Mouse (Mus musculus): ENCODE data around the gene Fth1. TPM values are rescaled to one million over a fixed set of nuclear protein-coding genes. Genes with fewer than 3 reads are reported as not detected.

Fth1 gene
- total RNA-seq, 2 experiments from 2014 or later, result 1,766 to 1,778 TPM

DNA sequence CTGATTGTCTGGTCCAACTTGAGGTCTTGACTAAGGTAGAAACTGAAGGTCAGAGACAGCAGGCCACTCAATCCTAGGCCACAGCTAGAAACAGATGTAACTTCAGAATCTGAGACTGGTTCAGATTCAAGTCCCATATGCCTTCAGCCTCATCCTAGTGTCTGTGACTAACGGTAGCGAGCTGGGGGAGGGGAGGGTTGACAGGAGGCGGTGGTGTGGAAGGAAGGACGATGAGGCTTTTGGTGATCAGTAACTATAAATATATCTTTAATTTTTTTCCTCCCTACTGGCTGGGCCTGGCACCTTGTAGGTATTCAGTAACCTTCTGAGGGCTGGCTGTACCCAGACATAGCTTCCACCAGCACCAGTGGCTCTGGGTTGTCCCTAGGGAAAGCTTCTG lies 35.0 kb downstream of the Fth1 start:
- intact Hi-C loops (cut with DNase I), result no loop called here
- DNase-seq (ENCODE audit: low spot score in 2 of 2), result no peak

- intact Hi-C loops (cut with DNase I), result no loop called here
- DNase-seq (ENCODE audit: low spot score in 2 of 2), result no peak
Measured at GRCm38 (mm10) chr19:10016151-10016550, 35.8 kb downstream of the Fth1 start.

DNA sequence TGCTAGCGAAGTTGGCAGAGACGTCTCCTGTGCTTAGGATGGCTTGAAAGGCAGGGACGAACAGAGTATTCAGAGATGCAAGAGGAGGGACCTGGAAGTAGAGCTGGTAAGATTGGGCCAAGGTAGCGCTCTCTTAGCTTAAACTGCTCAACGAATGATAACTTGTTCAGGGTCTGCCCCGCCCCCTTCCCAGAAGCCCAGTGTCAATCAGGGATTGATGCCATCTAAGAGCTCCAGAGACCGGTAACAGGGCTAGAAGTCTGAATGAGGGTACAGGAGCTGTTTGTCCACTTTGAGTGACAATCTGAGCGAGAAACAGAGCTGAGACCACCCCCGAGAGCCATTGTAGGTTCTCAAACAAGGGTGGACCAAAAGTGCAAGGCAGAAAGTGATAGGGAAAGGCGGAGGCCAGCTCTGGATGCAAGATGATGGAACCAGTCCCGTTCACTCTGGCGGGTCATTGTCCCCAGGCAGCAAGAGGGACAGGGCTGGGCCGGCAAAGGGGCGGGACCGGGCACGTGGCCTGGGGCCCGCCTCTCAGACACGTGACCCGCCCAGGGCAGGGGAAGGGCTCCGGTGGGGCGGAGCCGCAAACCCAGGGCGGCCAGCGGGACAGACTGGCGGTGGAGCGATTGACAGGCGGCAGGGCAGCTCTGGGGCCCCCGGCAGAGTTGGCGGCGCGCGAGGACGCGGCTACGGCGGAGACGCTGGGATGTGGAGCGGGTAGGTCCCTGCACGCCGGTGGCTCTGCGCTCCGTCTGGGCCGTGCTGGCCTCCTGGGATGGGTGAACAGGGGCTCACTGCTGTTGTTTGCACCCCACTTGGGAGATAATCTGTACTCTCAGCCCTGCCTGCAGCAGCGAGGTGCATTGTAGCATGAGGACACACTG lies 37.5 kb downstream of the Fth1 start:
- intact Hi-C loops (cut with DNase I), result no loop called here
- peak; percentile 69 to 79 for DNase-seq (ENCODE audit: low spot score in 2 of 2)

GRCm38 (mm10) chr19:10018527-10018818 lies 38.1 kb downstream of the Fth1 start:
- DNase-seq (ENCODE audit: low spot score in 2 of 2), result no peak
- intact Hi-C loops (cut with DNase I), result no loop called here

GRCm38 (mm10) chr19:10019214-10019760 lies 38.9 kb downstream of the Fth1 start:
- intact Hi-C loops (cut with DNase I), result no loop called here
- no peak for DNase-seq (ENCODE audit: low spot score in 2 of 2)

- intact Hi-C loops (cut with DNase I), result loop anchor here (5.0 kb wide), 1 partner anchor 105 kb away; no protein-coding TSS in a partner anchor
Measured at GRCm38 (mm10) chr19:10021981-10022380, 41.6 kb downstream of the Fth1 start.

DNA sequence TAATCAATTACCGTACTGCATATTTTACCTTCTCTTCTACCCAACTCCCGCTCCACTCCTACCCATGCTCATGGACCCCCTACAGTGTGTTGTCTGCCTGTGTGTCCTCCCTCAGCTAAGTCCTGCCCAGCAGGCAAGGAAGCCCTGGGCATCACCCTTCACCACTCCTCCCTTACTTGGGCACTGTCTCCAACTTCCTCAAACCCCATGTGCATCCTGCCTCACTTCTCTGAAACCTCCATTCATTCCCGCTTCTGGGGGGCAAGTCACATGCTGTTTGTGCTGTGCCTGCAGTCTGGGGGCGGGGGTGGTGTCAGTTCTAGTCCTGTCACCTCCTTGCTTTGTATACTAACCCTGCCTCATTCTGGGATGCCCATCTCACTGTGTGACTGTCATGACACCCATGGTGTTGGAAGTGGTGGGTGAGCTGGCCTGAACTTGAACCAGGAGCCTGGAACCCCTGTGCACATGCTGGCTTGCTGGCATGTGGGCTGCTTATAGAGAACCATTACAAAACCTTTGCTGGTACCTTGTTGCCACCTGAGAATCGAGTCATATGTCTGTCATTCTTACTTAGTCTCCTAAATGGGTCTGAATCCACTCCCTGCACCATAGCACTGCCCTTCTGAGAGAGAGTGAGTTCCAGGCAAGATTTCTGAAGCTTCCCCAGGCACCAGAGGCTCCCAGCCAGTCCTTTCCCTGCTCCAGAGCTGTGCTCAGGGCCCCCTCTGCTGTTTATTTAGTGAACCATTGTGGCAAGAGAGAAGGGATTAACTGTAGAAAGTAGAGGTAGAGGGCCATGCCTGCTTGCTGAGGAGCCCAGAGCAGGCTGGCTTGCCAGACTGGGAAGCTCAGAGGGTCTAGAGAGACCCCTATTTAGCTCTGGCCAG lies 42.3 kb downstream of the Fth1 start:
- peak; percentile 60 to 72 for DNase-seq (ENCODE audit: low spot score in 2 of 2)
- intact Hi-C loops (cut with DNase I), result loop anchor here (5.0 kb wide), 1 partner anchor 105 kb away; no protein-coding TSS in a partner anchor

More at GRCm38 (mm10) chr19:10021981-10022380, 41.6 kb downstream of the Fth1 start:
- no peak for DNase-seq (ENCODE audit: low spot score in 2 of 2)

DNA sequence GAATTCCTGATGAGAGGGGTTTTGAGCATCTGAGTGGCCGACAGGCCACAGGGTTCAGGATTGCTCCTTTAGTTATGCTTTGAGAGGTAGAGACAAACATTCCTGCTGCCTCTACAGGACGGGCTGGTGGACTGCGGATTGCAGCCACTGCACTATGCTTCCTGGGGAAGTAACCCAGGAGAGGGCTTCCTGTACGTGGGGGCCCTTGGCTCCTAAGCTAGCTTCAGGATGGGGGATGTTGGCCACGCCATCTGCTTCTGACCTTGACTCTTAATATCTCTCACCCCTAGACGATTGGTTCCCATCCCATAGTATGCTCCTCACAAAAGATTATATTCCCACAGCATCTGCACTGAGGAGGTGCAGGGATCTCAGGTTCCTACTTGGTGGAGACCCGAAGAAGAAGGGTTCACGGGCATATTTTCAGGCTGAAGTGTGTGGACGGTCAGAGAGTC lies 42.9 kb downstream of the Fth1 start:
- intact Hi-C loops (cut with DNase I), result loop anchor here (5.0 kb wide), 1 partner anchor 106 kb away; no protein-coding TSS in a partner anchor
- DNase-seq (ENCODE audit: low spot score in 2 of 2), result no peak

GRCm38 (mm10) chr19:10025169-10025875 lies 44.9 kb downstream of the Fth1 start:
- intact Hi-C loops (cut with DNase I), result no loop called here
- peak; percentile 49 to 55 for DNase-seq (ENCODE audit: low spot score in 2 of 2)

- intact Hi-C loops (cut with DNase I), result no loop called here
- DNase-seq (ENCODE audit: low spot score in 2 of 2), result no peak
Measured at GRCm38 (mm10) chr19:10029746-10030145, 49.3 kb downstream of the Fth1 start.

DNA sequence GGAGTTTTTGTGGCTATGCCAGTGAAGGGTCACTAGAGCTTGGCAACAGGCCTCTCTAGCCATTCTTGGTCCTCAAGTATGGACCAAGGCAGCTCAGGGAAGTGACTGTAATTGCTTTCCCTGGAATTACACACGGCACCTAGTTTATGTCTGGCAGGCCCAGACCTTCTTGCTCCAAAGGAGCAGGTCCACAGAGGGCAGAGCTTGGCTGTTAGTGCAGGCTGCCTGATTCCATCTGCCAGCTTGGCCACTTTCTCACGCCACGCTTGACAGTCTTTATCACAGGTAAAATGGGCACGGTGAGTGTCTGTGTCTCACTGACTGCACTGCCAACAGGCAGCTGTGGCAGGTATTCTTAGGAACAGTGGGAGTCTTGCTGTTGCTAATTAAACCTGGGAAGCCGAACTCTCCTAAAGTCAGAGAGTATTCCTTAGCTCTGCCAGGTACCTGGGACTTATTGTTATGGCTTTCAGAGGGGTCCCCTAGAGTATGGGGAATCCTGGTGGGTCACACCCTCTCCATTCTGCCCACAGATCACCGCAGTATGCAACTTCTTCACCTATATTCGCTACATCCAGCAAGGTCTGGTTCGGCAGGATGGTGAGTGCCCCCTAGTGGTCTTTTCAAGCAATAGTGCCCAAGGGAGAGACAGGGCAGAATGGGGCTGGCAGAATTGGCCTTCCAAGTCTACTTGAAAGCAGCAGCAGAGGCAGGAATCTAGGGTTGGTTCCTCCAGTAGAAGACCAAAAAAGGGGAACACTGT lies 53.0 kb downstream of the Fth1 start:
- intact Hi-C loops (cut with DNase I), result no loop called here
- DNase-seq (ENCODE audit: low spot score in 2 of 2), result peak; percentile 69 to 70

DNA sequence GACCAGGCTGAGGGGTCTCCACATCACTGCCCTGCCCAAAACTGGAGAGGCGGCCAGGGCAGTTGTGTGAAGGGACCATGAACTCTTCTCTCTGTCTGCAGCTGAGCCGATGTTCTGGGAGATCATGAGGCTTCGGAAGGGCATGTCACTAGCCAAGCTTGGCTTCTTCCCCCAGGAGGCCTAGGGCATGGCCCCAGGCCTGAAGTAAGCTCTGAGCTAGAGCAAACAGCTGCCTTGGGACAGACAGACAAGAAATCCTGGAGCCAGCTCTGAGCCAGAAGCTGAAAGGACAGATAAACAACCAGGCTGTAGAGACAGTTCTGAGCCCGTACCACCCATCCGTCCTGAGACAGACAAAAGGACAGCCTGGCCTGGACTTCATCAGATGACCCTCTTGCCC lies 54.0 kb downstream of the Fth1 start:
- intact Hi-C loops (cut with DNase I), result loop anchor here (2.0 kb wide), 1 partner anchor 34 kb away; the partner anchor contains the start of genes Best1 and Rab3il1
- no peak for DNase-seq (ENCODE audit: low spot score in 2 of 2)

Other genes starting within 250 kb of the Fth1 start
- gene Scgb2a2, start 133.0 kb upstream of the Fth1 start, total RNA-seq (2021), result not detected
- 10 to 100 TPM; 17.9 to 19.5 TPM for gene Incenp, start 81.0 kb upstream of the Fth1 start, total RNA-seq (2021)
- gene Best1, start 21.0 kb downstream of the Fth1 start, total RNA-seq (2021), result 1 to 10 TPM; 1.1 to 2.1 TPM
- 10 to 100 TPM in 1 of 2 experiments, 1 to 10 TPM in 1; 8.9 to 10.4 TPM for gene Rab3il1, start 21.1 kb downstream of the Fth1 start, total RNA-seq (2021)
- 10 to 100 TPM; 35.0 to 36.6 TPM for gene Fads3, start 61.0 kb downstream of the Fth1 start, total RNA-seq (2021)
- gene Fads2, start 121.1 kb downstream of the Fth1 start, total RNA-seq (2021), result 100 to 1,000 TPM; 175 to 191 TPM
- gene Fads1, start 202.3 kb downstream of the Fth1 start, total RNA-seq (2021), result 100 to 1,000 TPM; 155 to 165 TPM
- 10 to 100 TPM; 84.1 to 88.2 TPM for gene Tmem258, start 223.4 kb downstream of the Fth1 start, total RNA-seq (2021)
- gene Fen1, start 223.6 kb downstream of the Fth1 start, total RNA-seq (2021), result 1 to 10 TPM; 7.3 to 9.2 TPM

Data from left cerebral cortex, postnatal 14 days (tissue).